Mouse (Mus musculus): ENCODE measurements around the gene Twist2. TPM values are rescaled to one million over a fixed set of nuclear protein-coding genes. Genes with fewer than 3 reads are reported as not detected.

Gene Twist2
- polyA plus RNA-seq, 1 experiment: 1.9 TPM

GRCm38 (mm10) chr1:91845380-91845957, 44.2 kb downstream of the Twist2 start:
- no peak for TF ChIP-seq CTCF (IDR thresholded peaks at IDR 0.05; ENCODE audit: control insufficient read depth, insufficient read depth, low read length)
- no peak for TF ChIP-seq POLR2A (IDR thresholded peaks at IDR 0.05; ENCODE audit: borderline replicate concordance, control insufficient read depth, low read depth, low read length)
- Histone ChIP-seq H3K4me1 (ENCODE audit: control insufficient read depth, insufficient read depth, low read length) (no peaks in the 10 kb centered on the region), H3K4me3 (replicated peaks; ENCODE audit: control insufficient read depth, low read depth, low read length) (no peak overlapping the region), H3K27ac (ENCODE audit: control insufficient read depth, insufficient read depth, low read depth, low read length, poor library complexity) (no peak overlapping the region)
- WGBS: 79% methylated on average over 9 of the region's 9 CpGs

DNA sequence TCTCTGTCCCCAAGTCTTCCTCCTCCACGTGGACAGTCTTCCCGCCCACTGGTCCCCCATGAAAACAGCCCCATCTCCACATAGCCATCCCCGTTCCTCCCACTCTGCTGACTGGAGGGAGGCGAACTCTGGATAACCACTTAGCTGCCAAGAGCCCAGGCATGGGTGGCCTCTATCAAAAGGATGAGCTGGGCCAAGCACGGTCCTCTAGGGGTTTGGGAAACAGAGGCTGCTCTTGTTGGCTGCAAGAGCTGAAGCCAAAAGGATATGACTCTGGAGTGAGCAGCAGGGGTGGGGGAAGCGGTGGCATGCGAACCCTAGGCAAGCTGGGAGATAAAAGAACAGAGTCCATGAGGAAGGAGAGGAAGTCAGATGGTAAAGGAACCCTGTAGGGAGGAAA, 50.0 kb downstream of the Twist2 start:
- Histone ChIP-seq H3K27ac (ENCODE audit: control insufficient read depth, insufficient read depth, low read depth, low read length, poor library complexity) (no peak overlapping the region), H3K4me1 (ENCODE audit: control insufficient read depth, insufficient read depth, low read length) (no peaks in the 10 kb centered on the region), H3K4me3 (replicated peaks; ENCODE audit: control insufficient read depth, low read depth, low read length) (no peak overlapping the region)
- TF ChIP-seq POLR2A (IDR thresholded peaks at IDR 0.05; ENCODE audit: borderline replicate concordance, control insufficient read depth, low read depth, low read length): no peak
- TF ChIP-seq CTCF (IDR thresholded peaks at IDR 0.05; ENCODE audit: control insufficient read depth, insufficient read depth, low read length): no peak
- 78% methylated on average over 7 of the region's 7 CpGs for WGBS

- TF ChIP-seq CTCF (IDR thresholded peaks at IDR 0.05; ENCODE audit: control insufficient read depth, insufficient read depth, low read length) (no peak), POLR2A (IDR thresholded peaks at IDR 0.05; ENCODE audit: borderline replicate concordance, control insufficient read depth, low read depth, low read length) (no peak)
- no peak overlapping the region for H3K27ac ChIP-seq (ENCODE audit: control insufficient read depth, insufficient read depth, low read depth, low read length, poor library complexity)
- H3K4me3 ChIP-seq (replicated peaks; ENCODE audit: control insufficient read depth, low read depth, low read length): no peak overlapping the region
- WGBS: 65% methylated on average over 9 of the region's 9 CpGs
- H3K4me1 ChIP-seq (ENCODE audit: control insufficient read depth, insufficient read depth, low read length): no peaks in the 10 kb centered on the region
Observed at GRCm38 (mm10) chr1:91856771-91857664, 55.8 kb downstream of the Twist2 start.

DNA sequence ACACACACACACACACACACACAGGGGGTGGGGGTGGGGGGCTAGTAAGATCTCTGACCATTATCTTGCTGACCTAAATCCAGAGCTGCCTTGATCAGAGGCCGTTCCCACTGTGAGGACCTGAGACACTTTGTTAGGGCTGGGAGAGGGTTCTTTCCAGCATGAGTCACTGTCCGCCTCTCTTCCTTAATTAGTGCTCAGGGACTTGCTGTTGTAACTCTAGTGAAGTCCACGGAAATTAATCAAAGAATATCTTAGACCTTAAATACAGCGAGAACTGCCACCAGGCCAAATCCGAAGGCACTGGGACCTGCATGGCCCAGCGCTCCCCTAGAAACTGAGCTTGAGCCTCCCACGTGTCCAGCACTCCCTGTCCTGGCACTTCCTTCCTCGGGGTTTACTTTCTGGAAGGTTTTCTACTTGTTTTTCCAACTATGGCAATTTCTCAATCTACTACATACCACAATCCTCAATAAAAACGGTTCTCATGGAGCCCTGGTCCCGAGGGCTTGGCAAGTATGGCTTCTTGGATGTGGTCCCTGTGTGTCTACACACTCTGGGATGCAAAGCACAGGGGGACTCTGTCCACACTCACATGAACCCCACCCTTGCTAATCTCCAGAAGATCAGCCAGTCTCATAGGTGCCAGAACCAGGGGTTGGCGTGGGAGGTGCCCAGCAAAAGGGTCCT, 57.0 kb downstream of the Twist2 start:
- H3K27ac ChIP-seq (ENCODE audit: control insufficient read depth, insufficient read depth, low read depth, low read length, poor library complexity): no peak overlapping the region
- no peak for TF ChIP-seq POLR2A (IDR thresholded peaks at IDR 0.05; ENCODE audit: borderline replicate concordance, control insufficient read depth, low read depth, low read length)
- no peak for TF ChIP-seq CTCF (IDR thresholded peaks at IDR 0.05; ENCODE audit: control insufficient read depth, insufficient read depth, low read length)
- WGBS: 68% methylated on average over 11 of the region's 11 CpGs
- H3K4me3 ChIP-seq (replicated peaks; ENCODE audit: control insufficient read depth, low read depth, low read length): no peak overlapping the region
- no peaks in the 10 kb centered on the region for H3K4me1 ChIP-seq (ENCODE audit: control insufficient read depth, insufficient read depth, low read length)

- 84% methylated on average over 1 of the region's 1 CpGs for WGBS
- TF ChIP-seq POLR2A (IDR thresholded peaks at IDR 0.05; ENCODE audit: borderline replicate concordance, control insufficient read depth, low read depth, low read length) (no peak), CTCF (IDR thresholded peaks at IDR 0.05; ENCODE audit: control insufficient read depth, insufficient read depth, low read length) (no peak)
- H3K4me1 ChIP-seq (ENCODE audit: control insufficient read depth, insufficient read depth, low read length): no peaks in the 10 kb centered on the region
- H3K27ac ChIP-seq (ENCODE audit: control insufficient read depth, insufficient read depth, low read depth, low read length, poor library complexity): no peak overlapping the region
- H3K4me3 ChIP-seq (replicated peaks; ENCODE audit: control insufficient read depth, low read depth, low read length): no peak overlapping the region
Observed at GRCm38 (mm10) chr1:91858901-91859300, 57.6 kb downstream of the Twist2 start.

DNA sequence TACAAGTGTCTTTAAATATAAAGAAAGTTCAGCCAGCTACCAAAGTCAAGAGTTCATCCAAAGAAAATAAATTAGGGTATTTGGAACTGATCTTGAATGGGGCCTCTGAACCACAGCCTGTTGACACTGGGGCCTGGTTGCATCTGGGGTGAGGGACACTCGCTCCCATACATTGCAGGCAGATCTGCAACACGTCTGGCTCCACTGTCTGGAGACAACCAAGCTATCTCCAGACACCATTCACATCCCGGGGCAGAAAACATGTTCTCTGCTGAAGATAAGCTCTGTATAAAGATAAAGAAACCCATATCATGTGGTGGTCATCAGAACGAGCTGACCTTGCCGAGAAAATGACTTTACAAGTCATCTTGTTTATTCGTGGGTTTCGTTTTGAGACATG, 60.2 kb downstream of the Twist2 start:
- no peaks in the 10 kb centered on the region for H3K4me1 ChIP-seq (ENCODE audit: control insufficient read depth, insufficient read depth, low read length)
- no peak for TF ChIP-seq CTCF (IDR thresholded peaks at IDR 0.05; ENCODE audit: control insufficient read depth, insufficient read depth, low read length)
- H3K27ac ChIP-seq (ENCODE audit: control insufficient read depth, insufficient read depth, low read depth, low read length, poor library complexity): no peak overlapping the region
- H3K4me3 ChIP-seq (replicated peaks; ENCODE audit: control insufficient read depth, low read depth, low read length): no peak overlapping the region
- WGBS: 53% methylated on average over 7 of the region's 7 CpGs

DNA sequence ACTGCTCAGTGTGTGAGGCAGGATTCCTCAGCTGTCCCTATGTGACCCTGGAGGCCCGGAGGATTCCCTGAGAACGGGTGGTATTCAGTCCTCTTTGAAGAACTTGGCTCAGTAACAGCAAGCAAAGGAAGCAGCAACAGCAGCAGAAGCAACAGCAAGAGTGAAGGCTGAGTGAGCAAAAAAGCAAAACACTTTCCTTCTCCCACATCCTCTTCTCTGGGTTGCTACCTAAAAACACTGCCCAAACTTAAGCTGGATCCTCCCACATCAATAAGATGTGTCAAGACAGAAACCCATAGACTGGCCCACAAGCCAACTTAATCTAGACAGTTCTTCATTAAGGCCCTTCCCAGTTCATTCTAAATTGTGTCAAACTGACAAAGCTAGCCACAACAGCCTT, 64.7 kb downstream of the Twist2 start:
- Histone ChIP-seq H3K4me1 (ENCODE audit: control insufficient read depth, insufficient read depth, low read length) (no peaks in the 10 kb centered on the region), H3K4me3 (replicated peaks; ENCODE audit: control insufficient read depth, low read depth, low read length) (no peak overlapping the region), H3K27ac (ENCODE audit: control insufficient read depth, insufficient read depth, low read depth, low read length, poor library complexity) (no peak overlapping the region)
- WGBS: 56% methylated on average over 2 of the region's 2 CpGs
- TF ChIP-seq CTCF (IDR thresholded peaks at IDR 0.05; ENCODE audit: control insufficient read depth, insufficient read depth, low read length): no peak
- TF ChIP-seq POLR2A (IDR thresholded peaks at IDR 0.05; ENCODE audit: borderline replicate concordance, control insufficient read depth, low read depth, low read length): no peak

DNA sequence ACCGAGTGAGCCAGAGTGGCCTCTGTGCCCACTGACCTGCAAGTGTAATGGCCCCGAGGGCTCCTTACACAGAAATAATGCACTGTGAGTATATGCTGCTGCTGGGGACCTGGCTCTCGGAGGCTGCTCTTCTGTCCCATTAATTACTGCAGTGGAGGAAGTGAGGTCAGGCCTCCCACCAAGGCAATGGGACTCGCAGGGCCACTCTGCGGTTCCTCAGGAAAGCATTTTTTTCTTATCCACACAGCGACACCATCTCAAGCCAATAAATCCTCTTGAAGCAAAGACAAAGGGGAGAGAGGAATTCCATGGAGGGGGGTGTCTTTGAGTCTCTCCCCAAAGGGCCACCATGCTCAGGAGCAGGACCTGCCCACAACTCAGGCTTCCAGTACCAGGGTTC, 69.8 kb downstream of the Twist2 start:
- 18% methylated on average over 6 of the region's 6 CpGs for WGBS
- TF ChIP-seq POLR2A (IDR thresholded peaks at IDR 0.05; ENCODE audit: borderline replicate concordance, control insufficient read depth, low read depth, low read length): no peak
- TF ChIP-seq CTCF (IDR thresholded peaks at IDR 0.05; ENCODE audit: control insufficient read depth, insufficient read depth, low read length): no peak
- Histone ChIP-seq H3K27ac (ENCODE audit: control insufficient read depth, insufficient read depth, low read depth, low read length, poor library complexity) (no peak overlapping the region), H3K4me3 (replicated peaks; ENCODE audit: control insufficient read depth, low read depth, low read length) (no peak overlapping the region), H3K4me1 (ENCODE audit: control insufficient read depth, insufficient read depth, low read length) (no peaks in the 10 kb centered on the region)

Measured in bone marrow, adult 2 months (tissue).